Mouse (Mus musculus) heart, embryonic 15.5 days (tissue): ENCODE measurements at regions not wholly inside any gene's neighbourhood (a gene's known extent, or its start where the extent isn't known, plus 50 kb on each side); places are given as distances from the start of the nearest gene placed in this dataset.
A peak's percentile ranks its signal among the peaks of the same experiment; 100 is the strongest.

Experiments
- ATAC-seq: fragments of 200-750 bp; cut with Nextera tagmentation; replicated peaks from 2 replicates; pipeline ENCODE4 v1.8.0; 2017; ENCODE audit warnings: low read depth, moderate TSS enrichment; ENCODE audit not compliant: insufficient number of reproducible peaks, insufficient read depth, low FRiP score
- H3K27ac ChIP-seq: fragments of 300-500 bp; sonication (generic); 2 replicates; pipeline ENCODE4 v1.5.1; 2015; ENCODE audit warnings: mild to moderate bottlenecking, inconsistent platforms
- H3K27me3 ChIP-seq: fragments of 300-500 bp; sonication (generic); 2 replicates; pipeline ENCODE4 v1.6.1; 2015; ENCODE audit warnings: inconsistent platforms
- H3K36me3 ChIP-seq: fragments of 300-500 bp; sonication (generic); 2 replicates; pipeline ENCODE4 v1.6.1; 2015; ENCODE audit warnings: mild to moderate bottlenecking, inconsistent platforms
- H3K4me1 ChIP-seq: fragments of 300-500 bp; sonication (generic); replicated peaks from 2 replicates; pipeline ENCODE4 v1.6.1; 2015; ENCODE audit warnings: inconsistent platforms
- H3K4me2 ChIP-seq: fragments of 300-500 bp; sonication (generic); 2 replicates; pipeline ENCODE4 v1.6.1; 2015; ENCODE audit warnings: inconsistent platforms, mild to moderate bottlenecking, moderate library complexity
- H3K4me3 ChIP-seq: fragments of 300-500 bp; sonication (generic); 2 replicates; pipeline ENCODE4 v1.5.1; 2015; ENCODE audit warnings: mild to moderate bottlenecking, inconsistent platforms
- H3K9ac ChIP-seq: fragments of 300-500 bp; sonication (generic); 2 replicates; pipeline ENCODE4 v1.6.1; 2015; ENCODE audit warnings: mild to moderate bottlenecking, inconsistent platforms
- H3K9me3 ChIP-seq: fragments of 300-500 bp; sonication (generic); replicated peaks from 2 replicates; pipeline ENCODE4 v1.6.1; 2016; ENCODE audit warnings: inconsistent platforms
- WGBS: fragments of 180-500 bp; shearing (Covaris S2); methylation state at CpG from one replicate; pipeline ENCODE4 v1.1.7; 2015; ENCODE audit warnings: mixed read lengths; 5-methylcytosine and 5-hydroxymethylcytosine counted together

GRCm38 (mm10) chr4:9028475-9028874 is 789.6 kb upstream of the Car8 start:
- Histone ChIP-seq H3K4me2 (peak overlapping the region; percentile 85), H3K4me1 (peaks cover 16% of the 10 kb centered on the region), H3K36me3 (no peaks in the 10 kb centered on the region), H3K27me3 (no peaks in the 10 kb centered on the region), H3K9me3 (no peaks in the 10 kb centered on the region), H3K27ac (0 out of 2 replicates have a peak overlapping the region, but pooled peaks have one; percentile 59), H3K4me3 (peak overlapping the region; percentile 46), H3K9ac (peak overlapping the region; percentile 46)
- WGBS: 1% methylated on average over 12 of the region's 12 CpGs
- no peak for ATAC-seq

- no peaks in the 10 kb centered on the region for H3K36me3 ChIP-seq
- peak overlapping the region; percentile 46 for H3K9ac ChIP-seq
- peak; percentile 84 for ATAC-seq
- no peaks in the 10 kb centered on the region for H3K27me3 ChIP-seq
- peak overlapping the region; percentile 46 for H3K4me3 ChIP-seq
- under 1% methylated on average over 30 of the region's 30 CpGs for WGBS
- H3K27ac ChIP-seq: peak overlapping the region; percentile 59; the same call in 1 of the 2 replicates
- peaks cover 16% of the 10 kb centered on the region for H3K4me1 ChIP-seq
- peak overlapping the region; percentile 85 for H3K4me2 ChIP-seq
- no peaks in the 10 kb centered on the region for H3K9me3 ChIP-seq
Measured at GRCm38 (mm10) chr4:9027798-9028404, 789.1 kb upstream of the Car8 start.

DNA sequence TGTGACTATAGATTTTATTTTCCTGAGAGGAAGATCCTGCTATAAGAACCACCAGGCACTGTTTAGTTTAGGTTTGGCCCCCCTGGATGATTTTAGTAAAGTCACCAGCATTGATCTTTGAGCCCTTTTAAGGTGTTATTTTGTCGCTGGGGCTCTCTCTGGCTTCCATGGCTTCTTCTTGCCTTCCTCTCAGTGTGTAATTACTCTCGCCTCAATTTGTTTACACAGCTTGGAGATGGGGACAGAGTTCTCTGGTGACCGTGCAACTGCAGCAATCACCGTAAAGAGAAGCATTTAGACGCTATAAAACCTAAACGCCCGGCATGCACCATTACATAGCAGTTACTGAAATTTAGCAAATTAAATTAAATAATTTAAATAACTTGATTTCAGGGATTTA is 788.5 kb upstream of the Car8 start:
- no peak overlapping the region for H3K27ac ChIP-seq
- ATAC-seq: no peak
- 22% methylated on average over 7 of the region's 7 CpGs for WGBS
- no peaks in the 10 kb centered on the region for H3K27me3 ChIP-seq
- no peak overlapping the region for H3K4me3 ChIP-seq
- H3K9ac ChIP-seq: no peak overlapping the region
- H3K4me2 ChIP-seq: peak overlapping the region; percentile 85
- no peaks in the 10 kb centered on the region for H3K9me3 ChIP-seq
- no peaks in the 10 kb centered on the region for H3K36me3 ChIP-seq
- peaks cover 16% of the 10 kb centered on the region for H3K4me1 ChIP-seq

DNA sequence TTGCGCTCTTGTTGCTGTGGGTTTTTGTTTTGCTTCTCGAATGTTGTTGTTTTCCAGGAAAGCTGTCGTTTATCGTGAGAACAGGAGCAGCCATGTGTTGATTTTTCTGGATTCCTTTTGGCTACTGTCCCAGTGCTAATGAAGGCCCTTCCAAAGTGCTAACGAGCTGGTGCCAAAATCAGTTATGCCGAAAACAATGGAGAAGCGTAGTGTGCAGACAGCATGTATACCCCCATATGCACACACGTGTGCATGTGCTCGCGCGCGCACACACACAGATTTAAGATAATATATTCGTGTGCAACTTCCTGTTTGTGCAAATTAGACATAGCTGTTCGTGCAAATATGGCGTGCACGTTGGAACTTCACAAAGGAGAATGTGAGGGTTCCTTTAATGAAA is 788.0 kb upstream of the Car8 start:
- no peak for ATAC-seq
- Histone ChIP-seq H3K4me3 (no peak overlapping the region), H3K4me2 (0 out of 2 replicates have a peak overlapping the region, but pooled peaks have one; percentile 85), H3K9ac (no peak overlapping the region), H3K27ac (no peak overlapping the region), H3K27me3 (no peaks in the 10 kb centered on the region), H3K36me3 (no peaks in the 10 kb centered on the region), H3K4me1 (peaks cover 16% of the 10 kb centered on the region), H3K9me3 (no peaks in the 10 kb centered on the region)
- WGBS: 62% methylated on average over 16 of the region's 16 CpGs

DNA sequence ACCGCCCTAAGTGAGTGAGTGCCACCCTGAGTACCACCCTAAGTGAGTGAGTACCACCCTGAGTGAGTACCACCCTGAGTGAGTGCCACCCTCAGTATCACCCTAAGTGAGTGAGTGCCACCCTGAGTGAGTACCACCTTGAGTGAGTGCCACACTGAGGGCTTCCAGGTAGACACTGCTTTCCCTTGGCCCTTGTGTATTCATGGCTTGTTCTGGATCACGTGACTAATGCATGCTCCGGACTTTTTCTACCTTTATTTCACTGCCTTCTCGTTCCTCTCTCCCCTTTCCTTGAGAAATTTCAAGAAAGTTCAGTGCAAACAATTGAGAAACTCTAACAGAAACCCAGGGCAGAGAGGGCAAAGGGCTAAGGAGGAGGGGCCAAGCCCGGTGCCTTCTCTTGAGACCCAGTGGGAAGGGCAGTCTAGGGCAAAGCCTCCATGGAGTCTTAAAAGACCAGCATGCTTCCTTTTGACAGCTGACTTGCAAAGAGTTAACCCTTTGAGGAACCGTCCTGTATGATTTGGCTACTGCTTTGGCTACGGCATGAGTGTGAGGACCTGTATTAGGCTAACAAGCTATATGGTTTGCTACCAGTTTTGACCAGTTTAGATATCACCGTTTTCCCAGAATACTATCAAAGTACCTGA is 787.1 kb upstream of the Car8 start:
- Histone ChIP-seq H3K27ac (no peak overlapping the region), H3K9me3 (no peaks in the 10 kb centered on the region), H3K4me3 (no peak overlapping the region), H3K4me2 (no peak overlapping the region), H3K27me3 (no peaks in the 10 kb centered on the region), H3K4me1 (peaks cover 16% of the 10 kb centered on the region), H3K36me3 (no peaks in the 10 kb centered on the region), H3K9ac (no peak overlapping the region)
- 70% methylated on average over 8 of the region's 8 CpGs for WGBS
- no peak for ATAC-seq

GRCm38 (mm10) chr4:9024216-9024925 is 785.5 kb upstream of the Car8 start:
- no peak overlapping the region for H3K4me3 ChIP-seq
- H3K9me3 ChIP-seq: no peaks in the 10 kb centered on the region
- no peak overlapping the region for H3K4me2 ChIP-seq
- no peak for ATAC-seq
- no peak overlapping the region for H3K9ac ChIP-seq
- H3K27me3 ChIP-seq: no peaks in the 10 kb centered on the region
- no peak overlapping the region for H3K27ac ChIP-seq
- H3K4me1 ChIP-seq: peaks cover 16% of the 10 kb centered on the region
- no peaks in the 10 kb centered on the region for H3K36me3 ChIP-seq
- 68% methylated on average over 6 of the region's 6 CpGs for WGBS

GRCm38 (mm10) chr4:9019241-9020110 is 780.6 kb upstream of the Car8 start:
- Histone ChIP-seq H3K4me2 (no peak overlapping the region), H3K4me3 (no peak overlapping the region)
- 83% methylated on average over 22 of the region's 22 CpGs for WGBS

DNA sequence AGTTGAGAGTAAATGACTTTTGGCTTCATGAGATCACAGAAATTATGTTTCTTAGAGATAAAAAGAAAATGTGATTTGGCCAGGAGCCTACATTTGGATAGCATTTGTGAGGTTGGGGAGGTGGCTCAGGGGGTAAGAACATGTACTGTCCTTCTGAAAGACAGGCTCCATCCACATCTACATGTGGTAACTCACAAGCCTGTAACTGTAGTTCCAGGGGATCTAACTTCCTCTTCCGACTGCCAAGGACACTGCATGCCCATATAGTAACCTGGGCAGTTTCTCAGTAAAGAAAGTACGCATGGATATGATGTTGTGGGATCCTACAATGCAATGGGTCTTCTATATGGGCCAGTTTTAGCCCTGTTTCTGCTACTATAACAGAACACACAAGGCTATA is 779.4 kb upstream of the Car8 start:
- no peak overlapping the region for H3K9ac ChIP-seq
- H3K27ac ChIP-seq: no peak overlapping the region
- WGBS: 89% methylated on average over 2 of the region's 2 CpGs
- H3K4me1 ChIP-seq: peaks cover 20% of the 10 kb centered on the region
- H3K36me3 ChIP-seq: no peaks in the 10 kb centered on the region
- no peak for ATAC-seq
- no peak overlapping the region for H3K4me3 ChIP-seq
- H3K27me3 ChIP-seq: no peaks in the 10 kb centered on the region
- H3K9me3 ChIP-seq: no peaks in the 10 kb centered on the region
- H3K4me2 ChIP-seq: no peak overlapping the region

More at GRCm38 (mm10) chr4:9019241-9020110, 780.6 kb upstream of the Car8 start:
- Histone ChIP-seq H3K9me3 (no peaks in the 10 kb centered on the region), H3K4me1 (peaks cover 20% of the 10 kb centered on the region), H3K36me3 (no peaks in the 10 kb centered on the region), H3K27ac (no peak overlapping the region), H3K9ac (no peak overlapping the region), H3K27me3 (no peaks in the 10 kb centered on the region)
- no peak for ATAC-seq

GRCm38 (mm10) chr4:9016504-9017040 is 777.7 kb upstream of the Car8 start:
- no peak for ATAC-seq
- no peaks in the 10 kb centered on the region for H3K36me3 ChIP-seq
- no peak overlapping the region for H3K9ac ChIP-seq
- H3K4me1 ChIP-seq: peaks cover 27% of the 10 kb centered on the region
- H3K4me3 ChIP-seq: no peak overlapping the region
- peak overlapping the region; percentile 80 for H3K27ac ChIP-seq
- WGBS: 58% methylated on average over 9 of the region's 9 CpGs
- H3K9me3 ChIP-seq: no peaks in the 10 kb centered on the region
- no peak overlapping the region for H3K4me2 ChIP-seq
- H3K27me3 ChIP-seq: no peaks in the 10 kb centered on the region; the same call in 1 of the 2 replicates

- H3K27ac ChIP-seq: peak overlapping the region; percentile 80
- no peaks in the 10 kb centered on the region; the same call in 1 of the 2 replicates for H3K27me3 ChIP-seq
- H3K4me2 ChIP-seq: peak overlapping the region; percentile 29; the same call in 1 of the 2 replicates
- peak; percentile 59 for ATAC-seq
- no peak overlapping the region for H3K9ac ChIP-seq
- no peak overlapping the region for H3K4me3 ChIP-seq
- H3K9me3 ChIP-seq: no peaks in the 10 kb centered on the region
- H3K36me3 ChIP-seq: no peaks in the 10 kb centered on the region
- H3K4me1 ChIP-seq: peaks cover 34% of the 10 kb centered on the region
- 20% methylated on average over 14 of the region's 14 CpGs for WGBS
Measured at GRCm38 (mm10) chr4:9015528-9016503, 777.0 kb upstream of the Car8 start.
